Mouse (Mus musculus) cortical plate, adult 2 months (tissue): ENCODE results near the gene Engase.

Experiments used
- CTCF ChIP-seq: fragments of 200-500 bp; IDR thresholded peaks from 2 replicates; pipeline ENCODE4 v1.5.1; 2011; ENCODE audit warnings: mild to moderate bottlenecking, control low read depth, low read length; ENCODE audit not compliant: insufficient read depth; ENCODE audit errors: extremely low read depth
- POLR2A ChIP-seq: fragments of 200-500 bp; IDR thresholded peaks from 2 replicates; pipeline ENCODE4 v1.6.1; 2011; ENCODE audit warnings: mild to moderate bottlenecking, low read length, control low read depth; ENCODE audit not compliant: insufficient read depth; ENCODE audit errors: extremely low read depth

DNA sequence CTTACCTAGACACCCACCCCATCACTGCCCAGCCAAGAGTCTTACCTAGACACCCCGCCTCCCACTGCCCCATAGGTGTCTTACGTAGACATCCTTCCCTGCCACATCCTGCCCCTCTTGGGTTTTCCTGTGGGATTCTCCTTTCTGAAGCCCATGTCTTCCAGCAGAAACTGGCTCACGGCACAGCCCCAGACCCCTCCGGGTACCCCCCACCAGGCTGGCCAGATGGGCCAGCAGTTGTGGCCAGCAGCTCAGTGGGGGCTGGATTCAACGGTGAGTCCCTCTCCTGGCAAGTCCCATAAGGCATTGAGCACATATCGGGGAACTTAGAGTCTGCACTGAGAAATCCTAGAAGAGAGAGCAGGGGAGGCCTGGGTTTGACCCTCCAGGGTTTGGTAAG lies 9.7 kb downstream of the Engase start:
- TF ChIP-seq CTCF, result no peak
- TF ChIP-seq POLR2A, result no peak
